Mouse (Mus musculus): ENCODE measurements around the gene Mfap1a. TPM values are rescaled to one million over a fixed set of nuclear protein-coding genes. Genes with fewer than 3 reads are reported as not detected.
A peak's percentile ranks its signal among the peaks of the same experiment; 100 is the strongest.

Gene Mfap1a
- polyA plus RNA-seq, 1 experiment, result 9.3 TPM

GRCm38 (mm10) chr2:121455534-121455933 is 50.9 kb downstream of the Mfap1a start:
- peaks cover 22% of the 10 kb centered on the region for H3K36me3 ChIP-seq (ENCODE audit: control insufficient read depth, insufficient read depth)

GRCm38 (mm10) chr2:121453917-121454316 is 52.5 kb downstream of the Mfap1a start:
- Histone ChIP-seq H3K4me3 (no peak overlapping the region), H3K36me3 (ENCODE audit: control insufficient read depth, insufficient read depth) (peaks cover 22% of the 10 kb centered on the region), H3K4me2 (ENCODE audit: low read depth) (no peak overlapping the region), H3K27me3 (ENCODE audit: control insufficient read depth, insufficient read depth, insufficient read length) (no peaks in the 10 kb centered on the region), H3ac (ENCODE audit: control insufficient read depth, insufficient read length) (no peak overlapping the region), H3K79me2 (ENCODE audit: control insufficient read depth, insufficient read depth) (peaks cover 46% of the 10 kb centered on the region)
- TF ChIP-seq CEBPB (IDR thresholded peaks at IDR 0.05; ENCODE audit: insufficient read depth, poor library complexity, severe bottlenecking), result no peak
- no peak for TF ChIP-seq TCF12 (IDR thresholded peaks at IDR 0.05; ENCODE audit: insufficient read depth, poor library complexity, severe bottlenecking)
- no peak for TF ChIP-seq E2F4 (IDR thresholded peaks at IDR 0.05; ENCODE audit: insufficient read depth)
- TF ChIP-seq POLR2AphosphoS2 (IDR thresholded peaks at IDR 0.05; ENCODE audit: insufficient read length, low read depth), result peak; percentile 93
- no peak for TF ChIP-seq MYOG (IDR thresholded peaks at IDR 0.05; ENCODE audit: control insufficient read depth in 1 of 3, insufficient read depth in 1 of 3, insufficient read length in 2 of 3, low read depth in 2 of 3)
- no peak for TF ChIP-seq MAX (IDR thresholded peaks at IDR 0.05; ENCODE audit: low read depth)
- peak; percentile 30 for TF ChIP-seq POLR2A (IDR thresholded peaks at IDR 0.05; ENCODE audit: insufficient read length, low read depth)

More at GRCm38 (mm10) chr2:121455534-121455933, 50.9 kb downstream of the Mfap1a start:
- Histone ChIP-seq H3ac (ENCODE audit: control insufficient read depth, insufficient read length) (no peak overlapping the region), H3K27me3 (ENCODE audit: control insufficient read depth, insufficient read depth, insufficient read length) (no peaks in the 10 kb centered on the region), H3K4me3 (no peak overlapping the region), H3K79me2 (ENCODE audit: control insufficient read depth, insufficient read depth) (peaks cover 38% of the 10 kb centered on the region), H3K4me2 (ENCODE audit: low read depth) (no peak overlapping the region)
- peak; percentile 40 for TF ChIP-seq POLR2A (IDR thresholded peaks at IDR 0.05; ENCODE audit: insufficient read length, low read depth)
- no peak for TF ChIP-seq CEBPB (IDR thresholded peaks at IDR 0.05; ENCODE audit: insufficient read depth, poor library complexity, severe bottlenecking)
- TF ChIP-seq MYOG (IDR thresholded peaks at IDR 0.05; ENCODE audit: control insufficient read depth in 1 of 3, insufficient read depth in 1 of 3, insufficient read length in 2 of 3, low read depth in 2 of 3), result peak in 1 of 3 experiments; percentile 11
- peak; percentile 84 for TF ChIP-seq POLR2AphosphoS2 (IDR thresholded peaks at IDR 0.05; ENCODE audit: insufficient read length, low read depth)

GRCm38 (mm10) chr2:121452990-121453389 is 53.5 kb downstream of the Mfap1a start, which contains the start of gene Hypk:
TSS of gene Hypk (plus strand) at chr2:121453290.
- Histone ChIP-seq H3K36me3 (ENCODE audit: control insufficient read depth, insufficient read depth) (peaks cover 18% of the 10 kb centered on the region), H3K27me3 (ENCODE audit: control insufficient read depth, insufficient read depth, insufficient read length) (no peaks in the 10 kb centered on the region), H3K4me2 (ENCODE audit: low read depth) (peak within 1 kb of the TSS; percentile 62), H3ac (ENCODE audit: control insufficient read depth, insufficient read length) (no peak within 1 kb of the TSS), H3K79me2 (ENCODE audit: control insufficient read depth, insufficient read depth) (peaks cover 44% of the 10 kb centered on the region), H3K4me3 (no peak within 1 kb of the TSS)
- TF ChIP-seq REST (IDR thresholded peaks at IDR 0.05; ENCODE audit: insufficient read depth, insufficient read length), result no peak
- TF ChIP-seq TCF3 (IDR thresholded peaks at IDR 0.05; ENCODE audit: insufficient read length, low read depth), result no peak

GRCm38 (mm10) chr2:121452361-121452760 is 54.1 kb downstream of the Mfap1a start:
- Histone ChIP-seq H3ac (ENCODE audit: control insufficient read depth, insufficient read length) (no peak overlapping the region), H3K4me2 (ENCODE audit: low read depth) (peak overlapping the region; percentile 62), H3K27me3 (ENCODE audit: control insufficient read depth, insufficient read depth, insufficient read length) (no peaks in the 10 kb centered on the region), H3K36me3 (ENCODE audit: control insufficient read depth, insufficient read depth) (peaks cover 18% of the 10 kb centered on the region), H3K4me3 (no peak overlapping the region), H3K79me2 (ENCODE audit: control insufficient read depth, insufficient read depth) (peaks cover 38% of the 10 kb centered on the region)
- TF ChIP-seq E2F4 (IDR thresholded peaks at IDR 0.05; ENCODE audit: insufficient read depth), result no peak
- no peak for TF ChIP-seq SRF (IDR thresholded peaks at IDR 0.05; ENCODE audit: control insufficient read depth, insufficient read length, low read depth)
- TF ChIP-seq REST (IDR thresholded peaks at IDR 0.05; ENCODE audit: insufficient read depth, insufficient read length), result no peak
- peak; percentile 45 for TF ChIP-seq USF1 (IDR thresholded peaks at IDR 0.05; ENCODE audit: low read depth)

- H3K79me2 ChIP-seq (ENCODE audit: control insufficient read depth, insufficient read depth), result peaks cover 33% of the 10 kb centered on the region
- peak overlapping the region; percentile 75 for H3K4me2 ChIP-seq (ENCODE audit: low read depth)
- peak overlapping the region; percentile 92 for H3ac ChIP-seq (ENCODE audit: control insufficient read depth, insufficient read length)
- H3K4me3 ChIP-seq, result peak overlapping the region; percentile 57
- no peaks in the 10 kb centered on the region for H3K27me3 ChIP-seq (ENCODE audit: control insufficient read depth, insufficient read depth, insufficient read length)
- peaks cover 18% of the 10 kb centered on the region for H3K36me3 ChIP-seq (ENCODE audit: control insufficient read depth, insufficient read depth)
- no peak for TF ChIP-seq POLR2AphosphoS2 (IDR thresholded peaks at IDR 0.05; ENCODE audit: insufficient read length, low read depth)
- no peak for TF ChIP-seq TCF3 (IDR thresholded peaks at IDR 0.05; ENCODE audit: insufficient read length, low read depth)
- TF ChIP-seq POLR2A (IDR thresholded peaks at IDR 0.05; ENCODE audit: insufficient read length, low read depth), result no peak
- TF ChIP-seq MYOG (IDR thresholded peaks at IDR 0.05; ENCODE audit: control insufficient read depth in 1 of 3, insufficient read depth in 1 of 3, insufficient read length in 2 of 3, low read depth in 2 of 3), result no peak
- no peak for TF ChIP-seq MAX (IDR thresholded peaks at IDR 0.05; ENCODE audit: low read depth)
- TF ChIP-seq MYOD1 (IDR thresholded peaks at IDR 0.05; ENCODE audit: control insufficient read depth in 1 of 3, insufficient read length in 2 of 3, low read depth in 2 of 3), result no peak
- no peak for TF ChIP-seq SRF (IDR thresholded peaks at IDR 0.05; ENCODE audit: control insufficient read depth, insufficient read length, low read depth)
- TF ChIP-seq E2F4 (IDR thresholded peaks at IDR 0.05; ENCODE audit: insufficient read depth), result no peak
- TF ChIP-seq TCF12 (IDR thresholded peaks at IDR 0.05; ENCODE audit: insufficient read depth, poor library complexity, severe bottlenecking), result no peak
These were observed 56.4 kb downstream of the Mfap1a start for GRCm38 (mm10) chr2:121450093-121450492.

GRCm38 (mm10) chr2:121449545-121450011 is 56.9 kb downstream of the Mfap1a start:
- TF ChIP-seq MAX (IDR thresholded peaks at IDR 0.05; ENCODE audit: low read depth) (no peak), MYOG (IDR thresholded peaks at IDR 0.05; ENCODE audit: control insufficient read depth in 1 of 3, insufficient read depth in 1 of 3, insufficient read length in 2 of 3, low read depth in 2 of 3) (peak in 2 of 3 experiments; percentile 31 to 51), MYOD1 (IDR thresholded peaks at IDR 0.05; ENCODE audit: control insufficient read depth in 1 of 3, insufficient read length in 2 of 3, low read depth in 2 of 3) (peak in 1 of 3 experiments; percentile 61), SRF (IDR thresholded peaks at IDR 0.05; ENCODE audit: control insufficient read depth, insufficient read length, low read depth) (no peak)
- Histone ChIP-seq H3K36me3 (ENCODE audit: control insufficient read depth, insufficient read depth) (peaks cover 18% of the 10 kb centered on the region), H3ac (ENCODE audit: control insufficient read depth, insufficient read length) (peak overlapping the region; percentile 92), H3K4me3 (peak overlapping the region; percentile 57), H3K27me3 (ENCODE audit: control insufficient read depth, insufficient read depth, insufficient read length) (no peaks in the 10 kb centered on the region), H3K4me2 (ENCODE audit: low read depth) (peak overlapping the region; percentile 75), H3K79me2 (ENCODE audit: control insufficient read depth, insufficient read depth) (peaks cover 33% of the 10 kb centered on the region)
